Mouse (Mus musculus) embryo, embryonic 11.5 days (tissue): ENCODE measurements around the gene Ap5s1.
"Not testable (repeated sequence)": the region's sequence is repeated elsewhere in the genome, so short reads cannot be mapped to it uniquely, and the experiment has no call there.

ENCODE experiments used
- DNase-seq: peaks from one replicate; pipeline ENCODE4 v3.0.0-alpha.2; 2012; ENCODE audit warnings: low read depth, low spot score

Ap5s1 gene

GRCm38 (mm10) chr2:131221853-131222515 lies 15.1 kb downstream of the Ap5s1 start:
- no peak for DNase-seq

GRCm38 (mm10) chr2:131222562-131222961 lies 15.7 kb downstream of the Ap5s1 start:
- no peak for DNase-seq

DNA sequence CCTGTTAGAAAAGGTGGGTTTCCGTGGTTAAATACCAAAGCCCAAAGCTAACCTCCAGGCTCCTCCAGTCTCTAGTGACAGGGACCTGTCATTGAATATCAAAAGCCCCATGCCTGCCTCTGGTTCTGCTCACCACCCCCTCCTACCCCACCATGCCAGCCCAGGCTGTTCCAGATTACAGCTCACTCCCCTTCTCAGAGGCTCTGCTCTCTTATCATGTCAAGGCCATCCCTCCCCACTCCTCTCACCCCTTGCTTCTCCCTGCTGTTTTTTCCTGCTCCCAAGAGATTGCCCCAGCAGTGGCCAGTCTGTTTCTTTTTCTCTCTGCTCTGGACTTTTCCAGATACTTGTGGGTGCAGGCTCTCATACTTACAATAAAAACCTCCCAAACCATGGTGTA lies 16.7 kb downstream of the Ap5s1 start:
- no peak for DNase-seq

GRCm38 (mm10) chr2:131225178-131225577 lies 18.3 kb downstream of the Ap5s1 start:
- no peak for DNase-seq

DNA sequence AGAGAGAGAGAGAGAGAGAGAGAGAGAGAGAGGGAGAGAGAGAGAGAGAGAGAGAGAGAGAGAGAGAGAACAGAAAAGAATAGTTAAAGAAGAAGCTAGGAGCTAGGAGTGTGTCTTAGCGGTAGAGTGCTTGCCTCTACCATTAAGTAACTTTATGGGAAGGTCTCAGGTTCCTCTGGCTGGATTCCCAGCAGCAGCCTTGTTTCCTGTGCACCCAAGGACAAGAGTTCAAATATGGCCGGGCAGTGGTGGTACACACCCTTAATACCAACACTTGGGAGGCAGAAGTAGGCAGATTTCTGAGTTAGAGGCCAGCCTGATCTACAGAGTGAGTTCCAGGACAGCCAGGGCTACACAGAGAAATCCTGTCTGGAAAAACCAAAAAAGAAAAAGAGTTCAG lies 19.8 kb downstream of the Ap5s1 start:
- DNase-seq, result not testable (repeated sequence)

DNA sequence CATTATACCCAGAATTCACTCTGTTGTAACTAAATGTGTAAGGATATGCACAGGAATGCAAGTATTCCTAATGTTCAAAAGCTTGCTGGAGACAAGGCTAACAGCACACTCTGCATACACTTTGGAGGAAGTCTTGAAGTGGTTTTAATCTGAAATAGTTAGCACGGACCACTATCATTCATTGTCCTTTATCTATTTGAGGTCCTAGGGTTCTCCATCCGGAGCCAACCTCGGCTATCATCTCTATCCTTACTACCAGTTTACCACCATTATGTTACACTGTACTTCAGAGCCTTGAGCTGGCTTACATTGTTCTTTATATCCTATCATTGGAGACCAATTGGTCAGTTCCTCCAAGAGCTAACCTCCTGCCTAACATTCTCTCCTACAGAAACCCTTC lies 20.4 kb downstream of the Ap5s1 start:
- no peak for DNase-seq

DNA sequence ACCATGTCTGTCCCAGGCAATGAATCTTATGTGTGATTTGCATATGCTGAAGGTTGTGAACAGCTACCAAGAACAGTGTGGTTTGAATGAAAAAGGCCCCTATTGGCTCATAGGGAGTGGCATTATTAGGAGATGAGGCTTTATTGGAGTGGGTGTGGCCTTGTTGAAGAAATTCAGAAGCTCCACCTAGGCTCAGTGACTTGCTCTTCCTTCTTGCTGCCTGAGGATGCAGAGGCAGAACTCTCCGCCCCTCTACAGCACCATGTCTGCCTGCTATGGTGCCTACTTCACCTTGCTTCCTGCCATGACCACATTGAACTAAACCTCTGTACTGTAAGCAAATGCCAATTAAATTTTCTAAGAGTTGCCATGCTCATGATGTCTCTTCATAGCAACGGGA lies 25.7 kb downstream of the Ap5s1 start:
- no peak for DNase-seq

- peak; percentile 91 for DNase-seq
Observed at GRCm38 (mm10) chr2:131233307-131234126, 26.6 kb downstream of the Ap5s1 start, which contains the start of gene Mavs. Gene Mavs (plus strand): TSS chr2:131234063.

GRCm38 (mm10) chr2:131234127-131234650 lies 27.3 kb downstream of the Ap5s1 start:
- no peak for DNase-seq

DNA sequence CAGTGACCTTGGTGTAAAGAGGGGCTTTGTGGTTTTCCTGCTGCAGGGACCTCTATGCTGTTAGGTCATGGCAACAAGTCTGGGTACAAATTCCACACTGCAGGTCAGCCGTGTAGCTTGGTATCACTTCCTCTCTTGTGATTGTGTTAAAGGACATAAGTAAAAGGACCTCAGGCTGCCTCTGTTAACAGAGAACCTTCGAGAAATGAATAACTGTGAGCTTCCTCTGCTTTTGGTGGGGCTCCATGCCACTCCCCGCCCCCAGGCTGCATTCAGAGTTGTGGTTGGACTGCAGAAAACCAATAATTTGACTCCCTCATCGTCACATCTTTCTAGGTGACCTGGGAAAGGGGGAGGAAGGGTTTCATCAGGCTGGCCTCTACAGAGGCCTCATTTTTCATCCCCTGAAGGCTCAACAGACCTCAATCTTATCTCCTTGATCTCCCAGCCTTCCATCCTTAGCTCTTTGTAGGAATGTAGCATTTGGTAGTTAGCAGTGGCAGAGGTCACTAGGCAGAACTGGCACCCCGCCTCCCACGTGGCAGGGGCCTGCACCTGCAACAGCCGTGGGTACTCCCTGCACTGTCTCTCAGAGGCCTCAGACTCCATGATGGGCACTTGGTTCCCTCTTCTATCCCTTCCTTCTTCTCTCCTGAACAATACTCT lies 28.2 kb downstream of the Ap5s1 start:
- no peak for DNase-seq

- no peak for DNase-seq
Observed at GRCm38 (mm10) chr2:131242180-131242579, 35.3 kb downstream of the Ap5s1 start.

DNA sequence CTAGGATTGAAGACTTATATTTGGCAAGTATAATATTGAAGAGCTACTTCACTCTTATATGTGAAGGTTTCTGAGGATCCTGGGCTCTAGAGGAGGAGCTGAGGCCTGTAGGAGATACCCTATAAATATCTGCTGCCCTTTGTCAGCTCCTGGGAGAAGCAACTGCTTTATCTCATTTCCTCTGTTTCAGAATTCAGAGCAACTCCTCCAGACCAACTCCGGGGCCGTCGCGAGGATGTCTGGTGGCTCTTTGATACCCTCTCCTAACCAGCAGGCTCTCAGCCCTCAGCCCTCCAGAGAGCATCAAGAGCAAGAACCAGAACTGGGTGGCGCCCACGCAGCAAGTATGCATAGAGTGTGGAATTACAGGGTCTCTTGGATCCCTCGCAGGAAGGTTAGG lies 36.1 kb downstream of the Ap5s1 start:
- no peak for DNase-seq

GRCm38 (mm10) chr2:131253681-131254328 lies 46.9 kb downstream of the Ap5s1 start:
- DNase-seq, result peak; percentile 46

DNA sequence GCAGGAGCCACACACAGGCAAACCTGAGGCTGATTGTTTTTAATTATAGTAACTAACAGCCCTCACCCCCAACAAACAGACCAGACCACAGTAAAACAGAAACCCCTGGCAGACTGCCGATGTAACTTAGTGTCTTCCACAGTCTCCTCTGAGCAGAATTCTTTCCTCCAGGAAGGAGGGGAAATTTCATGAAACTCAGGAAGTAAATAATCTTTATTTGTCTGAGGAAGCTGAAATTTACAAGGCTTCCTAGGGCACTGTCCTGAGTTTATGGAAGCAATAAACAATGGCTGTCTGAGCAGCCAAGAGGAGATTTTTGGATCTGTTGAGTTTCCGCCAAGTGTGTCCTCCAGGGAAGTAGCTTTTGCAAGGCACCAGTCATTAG lies 47.4 kb downstream of the Ap5s1 start:
- no peak for DNase-seq

DNA sequence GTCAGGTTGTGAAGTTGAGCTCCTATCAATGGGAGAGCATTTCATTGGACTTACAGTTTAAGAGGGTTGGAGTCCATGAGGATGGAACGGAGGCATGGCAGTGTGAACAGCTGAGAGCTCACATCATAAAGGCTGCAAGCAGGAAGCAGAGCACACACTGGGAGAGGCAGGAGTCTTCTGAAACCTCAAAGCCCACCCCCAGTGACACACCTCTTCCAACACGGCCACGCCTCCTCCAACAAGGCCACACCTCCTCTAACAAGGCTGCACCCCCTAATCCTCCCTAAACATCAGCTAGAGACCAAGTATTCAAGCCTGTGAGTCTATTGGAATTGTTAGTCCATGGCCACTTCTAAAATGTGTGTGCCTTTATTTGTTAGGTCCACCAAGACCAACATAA lies 48.9 kb downstream of the Ap5s1 start:
- no peak for DNase-seq

DNA sequence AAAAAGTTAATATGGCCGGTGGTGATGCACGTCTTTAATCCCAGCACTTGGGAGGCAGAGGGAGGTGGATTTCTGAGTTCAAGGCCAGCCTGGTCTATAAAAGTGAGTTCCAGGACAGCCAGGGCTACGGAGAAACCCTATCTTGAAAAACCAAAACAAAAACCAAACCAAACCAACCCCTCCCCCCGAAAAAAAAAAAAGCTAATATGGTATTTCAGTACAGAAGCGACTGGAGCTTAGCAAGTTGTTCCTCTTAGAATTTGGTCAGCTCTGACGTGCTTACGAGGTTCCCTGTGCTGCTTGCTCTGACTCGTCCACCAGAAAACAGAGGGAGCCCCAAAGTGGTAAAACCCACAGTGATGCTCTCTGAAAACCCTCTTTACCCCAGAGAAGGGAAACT lies 51.8 kb downstream of the Ap5s1 start:
- no peak for DNase-seq

- no peak for DNase-seq
Observed at GRCm38 (mm10) chr2:131260544-131261307, 53.8 kb downstream of the Ap5s1 start.

DNA sequence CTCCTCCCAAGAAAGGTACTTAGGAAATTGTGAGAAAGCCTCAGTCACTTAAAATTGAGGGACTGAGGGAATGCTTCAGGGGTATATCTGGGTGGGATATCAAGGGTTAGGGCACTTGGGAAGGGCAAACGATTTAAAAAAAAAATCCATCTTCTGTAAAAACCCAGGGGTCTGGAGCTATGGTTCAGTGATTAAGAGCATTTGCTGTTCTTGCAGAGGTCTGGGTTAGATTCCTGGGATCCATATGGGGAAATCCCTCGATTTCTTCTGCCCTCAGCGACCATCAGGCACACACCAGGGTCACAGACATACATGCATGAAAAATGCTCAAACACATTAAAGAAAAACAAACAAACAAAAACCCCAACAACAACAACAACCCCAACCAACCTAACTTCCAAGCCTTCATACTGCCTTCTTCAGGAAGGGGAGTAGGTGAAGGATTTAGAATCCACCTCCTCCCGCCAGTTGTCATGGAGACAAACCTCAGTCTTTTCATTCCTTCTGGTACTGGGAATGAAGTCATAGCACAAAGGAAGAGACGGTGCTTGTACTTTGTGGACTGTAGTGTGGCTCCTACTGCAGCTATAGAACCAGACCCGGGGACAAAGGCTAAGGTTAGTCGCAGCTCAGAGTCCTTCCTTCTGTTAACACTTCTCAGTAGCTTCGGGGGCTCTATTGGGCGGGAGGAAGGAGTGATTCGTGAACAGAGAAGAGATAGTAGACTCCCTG lies 54.8 kb downstream of the Ap5s1 start:
- DNase-seq, result no peak

GRCm38 (mm10) chr2:131262213-131262672 lies 55.4 kb downstream of the Ap5s1 start, which contains the start of gene Pank2:
Gene Pank2 (plus strand): TSS chr2:131262495.
- peak; percentile 96 for DNase-seq
